Mouse (Mus musculus) megakaryocyte, adult 5-6 weeks (primary cell): ENCODE measurements around the gene Sept9. TPM values are rescaled to one million over a fixed set of nuclear protein-coding genes. Genes with fewer than 3 reads are reported as not detected.

Experiments
- ATAC-seq: 2 replicates; pipeline ENCODE4 v1.8.0; 2016; ENCODE audit warnings: mild to moderate bottlenecking, inconsistent platforms; ENCODE audit not compliant: poor library complexity, severe bottlenecking
- total RNA-seq, 2 experiments: library from RNA; stranded (forward) in 1 of 2; stranded (reverse) in 1 of 2; fragments of 153-499, 151-499 nt in 1 of 2; fragments of 221-1000, 200-1000 nt in 1 of 2; gene quantifications; 2 replicates each; pipeline versions ENCODE4 v1.2.3 to v1.2.4; 2015 to 2017

Sept9 gene
- total RNA-seq, 2 experiments from 2014 or later: 162 to 335 TPM

- no peak for ATAC-seq
Observed at GRCm38 (mm10) chr11:117283889-117284450, 84.5 kb downstream of the Sept9 start.

GRCm38 (mm10) chr11:117284721-117285605 is 85.5 kb downstream of the Sept9 start:
- no peak for ATAC-seq

- ATAC-seq: no peak
Observed at GRCm38 (mm10) chr11:117285606-117285931, 86.1 kb downstream of the Sept9 start.

- no peak for ATAC-seq
Observed at GRCm38 (mm10) chr11:117287792-117288191, 88.3 kb downstream of the Sept9 start.

- ATAC-seq: no peak
Observed at GRCm38 (mm10) chr11:117288765-117289164, 89.3 kb downstream of the Sept9 start.

- no peak for ATAC-seq
Observed at GRCm38 (mm10) chr11:117291271-117292059, 92.0 kb downstream of the Sept9 start.

- peak; percentile 86 for ATAC-seq
Observed at GRCm38 (mm10) chr11:117292446-117292845, 93.0 kb downstream of the Sept9 start.

- no peak for ATAC-seq
Observed at GRCm38 (mm10) chr11:117295266-117295665, 95.8 kb downstream of the Sept9 start.

GRCm38 (mm10) chr11:117296116-117296499 is 96.6 kb downstream of the Sept9 start:
- no peak for ATAC-seq

GRCm38 (mm10) chr11:117296500-117297189 is 97.2 kb downstream of the Sept9 start:
- no peak for ATAC-seq

GRCm38 (mm10) chr11:117297190-117297829 is 97.8 kb downstream of the Sept9 start:
- ATAC-seq: no peak

- ATAC-seq: no peak
Observed at GRCm38 (mm10) chr11:117299741-117300140, 100.3 kb downstream of the Sept9 start.

- no peak for ATAC-seq
Observed at GRCm38 (mm10) chr11:117300809-117301208, 101.3 kb downstream of the Sept9 start.

GRCm38 (mm10) chr11:117301716-117302115 is 102.3 kb downstream of the Sept9 start:
- ATAC-seq: no peak

- ATAC-seq: no peak
Observed at GRCm38 (mm10) chr11:117302371-117302770, 102.9 kb downstream of the Sept9 start.

GRCm38 (mm10) chr11:117305509-117306188 is 106.2 kb downstream of the Sept9 start:
- ATAC-seq: no peak

- ATAC-seq: peak; percentile 18
Observed at GRCm38 (mm10) chr11:117306311-117307088, 107.0 kb downstream of the Sept9 start.

GRCm38 (mm10) chr11:117307895-117308786 is 108.7 kb downstream of the Sept9 start:
- ATAC-seq: peak; percentile 44
